Mouse (Mus musculus): ENCODE measurements around the gene Hs3st3a1. TPM values are rescaled to one million over a fixed set of nuclear protein-coding genes. Genes with fewer than 3 reads are reported as not detected.

Hs3st3a1 gene
- polyA plus RNA-seq (2011; ENCODE audit: insufficient read length, low read depth, missing spikeins): 1.1 and 1.4 TPM in 2 replicates

DNA sequence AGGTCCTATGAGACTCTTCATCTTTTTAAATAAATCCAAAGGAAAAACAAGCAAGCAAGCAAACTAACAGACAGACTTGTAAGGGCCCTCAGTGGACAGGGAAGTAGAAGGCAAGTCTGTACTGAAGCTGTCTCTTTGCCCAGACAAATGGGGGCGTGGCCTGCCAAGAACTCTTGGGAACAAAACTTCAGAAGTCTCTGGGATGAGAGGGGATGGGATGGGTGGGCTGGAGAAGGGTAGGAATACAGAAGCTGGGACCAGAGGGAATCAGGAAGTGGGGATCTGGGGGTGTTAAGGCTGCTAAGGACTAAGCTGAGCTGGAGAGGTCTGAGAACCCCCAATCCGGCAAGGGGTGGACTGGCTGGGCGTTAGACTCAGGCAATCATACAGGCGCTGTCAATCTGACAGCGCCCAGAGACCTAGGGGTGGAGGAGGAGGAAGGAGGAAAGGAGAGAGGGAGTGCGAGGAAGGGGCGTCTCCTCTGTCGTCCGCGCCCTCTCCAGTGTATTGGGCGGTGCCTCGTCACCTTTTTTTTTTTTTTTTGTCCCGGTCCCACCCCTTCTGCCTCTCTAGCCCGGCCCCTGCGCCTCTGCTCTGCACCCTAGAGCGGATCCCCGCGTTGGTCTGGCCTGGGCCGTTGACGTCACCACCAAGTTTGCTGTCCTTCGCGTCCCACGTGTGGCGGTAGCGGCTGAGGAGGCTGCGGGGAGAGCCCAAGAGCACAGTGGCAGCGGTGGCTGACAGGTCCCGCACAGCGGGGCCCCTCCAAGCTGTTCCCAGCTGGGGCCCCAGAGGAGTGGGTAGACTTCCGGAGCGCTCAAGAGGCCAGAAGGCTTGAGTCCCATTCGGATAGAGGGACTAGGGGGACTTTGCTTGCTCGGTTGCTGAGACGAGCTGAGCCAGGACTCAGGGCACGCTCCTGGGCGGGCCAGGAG is at the start of gene Hs3st3a1:
Gene Hs3st3a1, plus strand, starts transcription at position 722 of the 935 bp plus-strand sequence.
- Histone ChIP-seq H3K27ac (ENCODE audit: insufficient read depth, low read length) (peak within 1 kb of the TSS; percentile 9; the same call in 1 of the 2 replicates), H3K4me1 (ENCODE audit: control insufficient read depth, insufficient read depth, low read length) (no peaks in the 10 kb centered on the region), H3K4me3 (ENCODE audit: insufficient read depth, low read length) (peak within 1 kb of the TSS; percentile 48)
- TF ChIP-seq POLR2A (IDR thresholded peaks at IDR 0.05; ENCODE audit: low read depth, low read length): peak; percentile 72
- no peak for TF ChIP-seq CTCF (IDR thresholded peaks at IDR 0.05; ENCODE audit: borderline replicate concordance, insufficient read depth, low read length)

DNA sequence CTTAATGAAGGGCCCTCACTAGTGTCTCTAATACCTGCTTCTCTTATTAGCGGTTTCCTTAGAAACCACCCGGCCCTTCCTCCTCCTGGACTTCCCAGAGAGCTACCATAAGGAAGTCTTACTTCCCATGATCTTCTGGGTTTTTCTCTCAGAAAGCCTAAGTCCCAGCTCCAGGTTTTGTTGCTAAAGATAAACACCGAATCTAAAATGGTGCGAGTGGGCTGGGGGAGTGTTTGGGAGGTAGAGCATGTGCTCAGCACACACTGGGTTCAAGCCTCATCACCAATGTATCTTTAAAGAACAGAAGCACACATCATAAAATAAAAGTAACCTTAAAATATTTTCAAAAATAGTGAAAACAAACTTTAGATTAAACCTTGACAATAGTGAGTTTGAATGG is 48.8 kb upstream of the Hs3st3a1 start:
- Histone ChIP-seq H3K27ac (ENCODE audit: insufficient read depth, low read length) (no peak overlapping the region), H3K4me1 (ENCODE audit: control insufficient read depth, insufficient read depth, low read length) (no peaks in the 10 kb centered on the region), H3K4me3 (ENCODE audit: insufficient read depth, low read length) (no peak overlapping the region)
- TF ChIP-seq CTCF (IDR thresholded peaks at IDR 0.05; ENCODE audit: borderline replicate concordance, insufficient read depth, low read length) (no peak), POLR2A (IDR thresholded peaks at IDR 0.05; ENCODE audit: low read depth, low read length) (no peak)

DNA sequence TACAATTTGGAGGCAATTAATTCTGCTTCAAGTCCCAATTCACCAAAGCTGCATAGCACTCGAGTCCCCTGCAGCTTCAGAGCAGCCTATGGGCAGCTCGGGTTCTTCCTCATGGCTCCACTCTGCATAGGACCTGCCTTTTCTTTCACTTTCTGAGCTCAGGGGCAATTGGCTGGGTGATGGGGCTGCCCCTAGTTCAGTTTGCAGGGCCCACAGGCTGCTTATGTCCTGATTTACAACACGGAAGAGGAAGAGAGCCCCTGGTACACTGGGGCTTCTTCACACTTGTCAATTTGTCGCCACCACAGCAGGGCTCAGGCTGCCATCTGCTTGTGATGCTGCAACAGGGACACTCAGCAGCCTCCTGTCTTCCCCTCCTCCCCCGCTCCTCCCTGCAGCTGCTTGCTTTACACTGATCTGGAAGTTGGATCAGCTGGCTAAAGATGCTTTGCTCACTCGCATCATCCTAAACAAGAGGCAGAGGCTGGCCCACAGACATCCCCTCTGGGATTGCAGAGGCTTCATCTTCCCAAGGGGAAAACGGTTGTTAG is 38.7 kb upstream of the Hs3st3a1 start:
- H3K4me1 ChIP-seq (ENCODE audit: control insufficient read depth, insufficient read depth, low read length): no peaks in the 10 kb centered on the region
- H3K27ac ChIP-seq (ENCODE audit: insufficient read depth, low read length): no peak overlapping the region
- no peak for TF ChIP-seq CTCF (IDR thresholded peaks at IDR 0.05; ENCODE audit: borderline replicate concordance, insufficient read depth, low read length)
- no peak for TF ChIP-seq POLR2A (IDR thresholded peaks at IDR 0.05; ENCODE audit: low read depth, low read length)
- H3K4me3 ChIP-seq (ENCODE audit: insufficient read depth, low read length): no peak overlapping the region

DNA sequence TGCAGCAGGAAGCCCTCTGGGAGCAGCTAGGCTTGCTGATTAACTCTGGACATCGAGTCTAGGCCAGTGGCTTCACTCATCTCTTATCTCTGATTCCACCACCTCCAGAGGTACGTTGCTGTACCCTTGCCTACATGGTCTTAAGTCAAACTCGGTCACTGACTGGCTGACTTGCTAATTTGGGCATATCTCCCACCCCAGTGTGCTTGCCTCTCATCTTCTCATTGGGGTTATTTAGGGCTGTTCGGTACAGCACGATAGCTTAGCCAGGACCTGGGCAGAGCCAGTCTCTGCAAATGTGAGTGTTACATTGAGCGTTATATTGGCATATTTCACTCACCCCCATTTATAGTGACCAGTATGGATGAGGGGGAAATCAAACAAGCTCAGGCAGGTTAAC is 38.2 kb upstream of the Hs3st3a1 start:
- H3K4me3 ChIP-seq (ENCODE audit: insufficient read depth, low read length): no peak overlapping the region
- TF ChIP-seq CTCF (IDR thresholded peaks at IDR 0.05; ENCODE audit: borderline replicate concordance, insufficient read depth, low read length) (no peak), POLR2A (IDR thresholded peaks at IDR 0.05; ENCODE audit: low read depth, low read length) (no peak)

DNA sequence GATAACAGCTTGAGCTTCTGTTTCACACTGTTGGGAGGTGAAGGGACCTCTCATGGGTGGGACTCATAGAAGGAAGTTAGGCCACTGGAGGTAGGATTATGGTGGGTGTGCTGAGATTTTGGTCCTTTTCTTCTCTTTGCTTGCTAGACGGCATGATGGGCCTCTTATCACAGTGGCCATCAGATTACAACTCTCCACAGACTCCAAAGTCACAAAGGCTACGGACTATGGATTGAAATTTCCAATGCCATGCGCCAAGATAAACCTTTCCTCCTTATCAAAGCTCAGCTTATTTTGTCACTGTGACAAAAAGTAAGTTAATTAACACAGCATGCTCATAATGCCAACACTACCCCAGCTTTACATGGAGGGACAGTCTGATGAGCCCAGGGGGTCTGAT is 37.5 kb upstream of the Hs3st3a1 start:
- TF ChIP-seq POLR2A (IDR thresholded peaks at IDR 0.05; ENCODE audit: low read depth, low read length) (no peak), CTCF (IDR thresholded peaks at IDR 0.05; ENCODE audit: borderline replicate concordance, insufficient read depth, low read length) (no peak)
- Histone ChIP-seq H3K4me1 (ENCODE audit: control insufficient read depth, insufficient read depth, low read length) (no peaks in the 10 kb centered on the region), H3K27ac (ENCODE audit: insufficient read depth, low read length) (no peak overlapping the region)

More for the DNA sequence above, 38.2 kb upstream of the Hs3st3a1 start:
- Histone ChIP-seq H3K4me1 (ENCODE audit: control insufficient read depth, insufficient read depth, low read length) (no peaks in the 10 kb centered on the region), H3K27ac (ENCODE audit: insufficient read depth, low read length) (no peak overlapping the region)

DNA sequence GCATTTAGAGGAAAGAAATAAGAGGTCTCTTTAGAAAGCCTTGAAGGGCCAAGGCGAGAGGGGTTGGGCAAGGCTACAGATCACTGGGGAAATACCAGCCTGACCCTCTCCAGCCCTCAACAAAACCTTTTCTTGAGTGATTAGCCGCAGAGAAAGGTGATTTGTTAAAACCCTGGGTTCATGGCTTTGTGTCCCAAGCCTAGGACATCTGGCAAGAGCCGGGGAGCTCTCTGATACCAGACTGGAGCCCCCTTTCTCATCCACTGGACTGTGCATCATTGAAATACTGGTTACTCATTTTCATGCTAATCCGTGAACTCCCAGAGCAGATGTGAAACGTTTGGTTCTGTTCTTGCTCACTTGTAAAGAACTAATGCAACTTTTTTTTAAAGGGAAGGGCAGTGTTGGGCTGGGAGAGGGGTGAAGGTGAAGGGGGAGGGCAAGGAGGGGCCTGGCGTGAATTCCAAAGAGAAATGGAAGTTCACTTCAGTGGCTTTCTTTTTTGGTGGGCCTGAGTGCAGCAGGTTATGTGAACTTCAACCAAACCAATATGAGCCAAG is 34.5 kb upstream of the Hs3st3a1 start:
- H3K4me1 ChIP-seq (ENCODE audit: control insufficient read depth, insufficient read depth, low read length): no peaks in the 10 kb centered on the region
- TF ChIP-seq POLR2A (IDR thresholded peaks at IDR 0.05; ENCODE audit: low read depth, low read length) (no peak), CTCF (IDR thresholded peaks at IDR 0.05; ENCODE audit: borderline replicate concordance, insufficient read depth, low read length) (no peak)

More for the DNA sequence above, 37.5 kb upstream of the Hs3st3a1 start:
- no peak overlapping the region for H3K4me3 ChIP-seq (ENCODE audit: insufficient read depth, low read length)

DNA sequence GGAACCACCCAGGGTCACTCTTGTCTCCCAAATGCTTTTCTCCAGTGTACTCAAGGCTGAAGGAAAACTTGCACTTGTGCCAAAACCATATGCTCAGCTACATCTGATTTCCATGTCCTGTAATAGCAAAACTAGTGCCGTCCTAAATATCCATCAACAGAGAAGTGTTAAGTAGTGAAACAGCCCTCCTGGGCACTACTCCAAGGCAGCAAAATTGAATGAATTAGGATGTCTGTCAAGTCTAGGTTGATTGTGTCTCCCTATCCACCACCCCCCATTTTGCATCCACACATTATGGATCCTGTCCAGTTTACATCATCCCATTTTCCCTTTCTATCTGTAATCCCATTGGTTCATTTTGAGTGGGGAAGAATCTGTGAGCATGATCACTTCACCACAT is 16.2 kb upstream of the Hs3st3a1 start:
- Histone ChIP-seq H3K4me1 (ENCODE audit: control insufficient read depth, insufficient read depth, low read length) (no peaks in the 10 kb centered on the region), H3K27ac (ENCODE audit: insufficient read depth, low read length) (no peak overlapping the region), H3K4me3 (ENCODE audit: insufficient read depth, low read length) (no peak overlapping the region)
- no peak for TF ChIP-seq POLR2A (IDR thresholded peaks at IDR 0.05; ENCODE audit: low read depth, low read length)
- TF ChIP-seq CTCF (IDR thresholded peaks at IDR 0.05; ENCODE audit: borderline replicate concordance, insufficient read depth, low read length): no peak

More for the DNA sequence above, 34.5 kb upstream of the Hs3st3a1 start:
- H3K4me3 ChIP-seq (ENCODE audit: insufficient read depth, low read length): no peak overlapping the region
- no peak overlapping the region for H3K27ac ChIP-seq (ENCODE audit: insufficient read depth, low read length)

- peak overlapping the region; percentile 9; the same call in 1 of the 2 replicates for H3K27ac ChIP-seq (ENCODE audit: insufficient read depth, low read length)
- peak overlapping the region; percentile 48 for H3K4me3 ChIP-seq (ENCODE audit: insufficient read depth, low read length)
- TF ChIP-seq POLR2A (IDR thresholded peaks at IDR 0.05; ENCODE audit: low read depth, low read length) (no peak), CTCF (IDR thresholded peaks at IDR 0.05; ENCODE audit: borderline replicate concordance, insufficient read depth, low read length) (no peak)
- no peaks in the 10 kb centered on the region for H3K4me1 ChIP-seq (ENCODE audit: control insufficient read depth, insufficient read depth, low read length)
Observed at GRCm38 (mm10) chr11:64435546-64436411, 647 bp downstream of the Hs3st3a1 start.

DNA sequence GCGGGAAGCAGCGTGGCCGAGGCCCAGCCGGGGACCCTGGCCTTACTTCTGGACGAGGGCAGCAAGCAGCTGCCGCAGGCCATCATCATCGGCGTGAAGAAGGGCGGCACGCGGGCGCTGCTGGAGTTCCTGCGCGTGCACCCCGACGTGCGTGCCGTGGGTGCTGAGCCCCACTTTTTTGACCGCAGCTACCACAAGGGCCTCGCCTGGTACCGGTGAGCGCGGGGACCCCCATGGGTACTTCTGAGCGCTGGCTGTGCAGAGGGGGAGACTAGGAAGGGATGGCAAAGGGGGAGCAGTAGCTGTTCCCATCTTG is 1.2 kb downstream of the Hs3st3a1 start, which contains the start of gene F930015N05Rik:
Gene F930015N05Rik, minus strand, starts transcription at position 242 of the 316 bp plus-strand sequence.
- TF ChIP-seq POLR2A (IDR thresholded peaks at IDR 0.05; ENCODE audit: low read depth, low read length): no peak
- TF ChIP-seq CTCF (IDR thresholded peaks at IDR 0.05; ENCODE audit: borderline replicate concordance, insufficient read depth, low read length): no peak
- Histone ChIP-seq H3K4me3 (ENCODE audit: insufficient read depth, low read length) (peak within 1 kb of the TSS; percentile 48), H3K4me1 (ENCODE audit: control insufficient read depth, insufficient read depth, low read length) (no peaks in the 10 kb centered on the region), H3K27ac (ENCODE audit: insufficient read depth, low read length) (peak within 1 kb of the TSS; percentile 9; the same call in 1 of the 2 replicates)
